Mouse (Mus musculus) bone marrow macrophage, adult 2 months (primary cell): ENCODE results near the gene Fbxo41.

Source experiments
- CTCF ChIP-seq: IDR thresholded peaks from 2 replicates; pipeline ENCODE4 v1.5.1; 2012; ENCODE audit warnings: low read depth, mild to moderate bottlenecking, low read length, moderate library complexity
- POLR2A ChIP-seq: IDR thresholded peaks from 2 replicates; pipeline ENCODE4 v1.6.1; 2012; ENCODE audit warnings: mild to moderate bottlenecking, low read depth, low read length, borderline replicate concordance

GRCm38 (mm10) chr6:85500416-85500815 is 2.4 kb downstream of the Fbxo41 start:
- TF ChIP-seq CTCF (no peak), POLR2A (no peak)
